Mouse (Mus musculus) intestine, postnatal 0 days (tissue): ENCODE data around the gene Ctnna3. TPM values are rescaled to one million over a fixed set of nuclear protein-coding genes. Genes with fewer than 3 reads are reported as not detected.

Experiments
- ATAC-seq: fragments of 200-750 bp; cut with Nextera tagmentation; 2 replicates; pipeline ENCODE4 v1.8.0; 2017; ENCODE audit warnings: mild to moderate bottlenecking, moderate TSS enrichment, moderate library complexity
- H3K27ac ChIP-seq: fragments of 300-500 bp; sonication (generic); 2 replicates; pipeline ENCODE4 v1.5.1; 2014; ENCODE audit warnings: mild to moderate bottlenecking, low read depth, low read length, moderate library complexity
- H3K27me3 ChIP-seq: fragments of 300-500 bp; sonication (generic); replicated peaks from 2 replicates; pipeline ENCODE4 v1.6.1; 2014; ENCODE audit warnings: low read length, mixed read lengths; ENCODE audit not compliant: control insufficient read depth, insufficient read depth
- H3K36me3 ChIP-seq: fragments of 300-500 bp; sonication (generic); 2 replicates; pipeline ENCODE4 v1.6.1; 2014; ENCODE audit warnings: mild to moderate bottlenecking, moderate library complexity; ENCODE audit not compliant: control insufficient read depth, insufficient read depth
- H3K4me1 ChIP-seq: fragments of 300-500 bp; sonication (generic); replicated peaks from 2 replicates; pipeline ENCODE4 v1.6.1; 2014; ENCODE audit warnings: antibody characterized with exemption, low read length, mixed read lengths; ENCODE audit not compliant: control insufficient read depth, insufficient read depth
- H3K4me2 ChIP-seq: fragments of 300-500 bp; sonication (generic); replicated peaks from 2 replicates; pipeline ENCODE4 v1.6.1; 2014; ENCODE audit warnings: low read depth, mild to moderate bottlenecking, moderate library complexity
- H3K4me3 ChIP-seq: fragments of 300-500 bp; sonication (generic); 2 replicates; pipeline ENCODE4 v1.5.1; 2014; ENCODE audit warnings: low read depth, low read length
- H3K9ac ChIP-seq: fragments of 300-500 bp; sonication (generic); 2 replicates; pipeline ENCODE4 v1.6.1; 2014; ENCODE audit warnings: mild to moderate bottlenecking, low read depth, low read length
- H3K9me3 ChIP-seq: fragments of 300-500 bp; sonication (generic); 2 replicates; pipeline ENCODE4 v1.6.1; 2016; ENCODE audit warnings: mixed run types; ENCODE audit not compliant: control insufficient read depth
- CTCF ChIP-seq: sonication (generic); IDR thresholded peaks from 2 replicates; pipeline ENCODE4 v1.5.1; 2016; ENCODE audit warnings: low read depth, mild to moderate bottlenecking, control low read depth, antibody characterized with exemption, moderate library complexity
- WGBS: fragments of 180-500 bp; shearing (Covaris S2); extraction: QIAGEN DNeasy Blood & Tissue Kit; methylation state at CpG from one replicate; pipeline ENCODE4 v1.1.7; 2014; 5-methylcytosine and 5-hydroxymethylcytosine counted together
- polyA plus RNA-seq: library from polyadenylated mRNA; unstranded; fragments of >200 nt; fragmentation: Nextera tagmentation; extraction: Ambion mirVana; gene quantifications from 2 replicates; pipeline ENCODE4 v1.2.1, GENCODE M21; 2015

The Ctnna3 gene
- polyA plus RNA-seq, 1 experiment from 2014 or later = 0.33 TPM

- Histone ChIP-seq H3K27ac (no peak overlapping the region), H3K27me3 (no peaks in the 10 kb centered on the region), H3K4me1 (no peaks in the 10 kb centered on the region), H3K4me3 (no peak overlapping the region), H3K36me3 (no peaks in the 10 kb centered on the region), H3K9me3 (no peaks in the 10 kb centered on the region), H3K4me2 (no peak overlapping the region; the same call in 1 of the 2 replicates), H3K9ac (no peak overlapping the region)
- no peak for TF ChIP-seq CTCF
- ATAC-seq = no peak
- WGBS = 68% methylated on average over 20 of the region's 20 CpGs
Observed at GRCm38 (mm10) chr10:63583798-63584374, 154.0 kb downstream of the Ctnna3 start.

- no peak overlapping the region for H3K9ac ChIP-seq
- no peak for TF ChIP-seq CTCF
- H3K27me3 ChIP-seq = no peaks in the 10 kb centered on the region
- no peaks in the 10 kb centered on the region for H3K36me3 ChIP-seq
- 88% methylated on average over 5 of the region's 5 CpGs for WGBS
- H3K4me1 ChIP-seq = no peaks in the 10 kb centered on the region
- no peak for ATAC-seq
- no peak overlapping the region for H3K27ac ChIP-seq
- H3K4me2 ChIP-seq = no peak overlapping the region
- H3K9me3 ChIP-seq = no peaks in the 10 kb centered on the region
- H3K4me3 ChIP-seq = no peak overlapping the region
Observed at GRCm38 (mm10) chr10:63599417-63599816, 169.5 kb downstream of the Ctnna3 start.

- H3K9me3 ChIP-seq = peaks cover 4% of the 10 kb centered on the region; the same call in 1 of the 2 replicates
- no peaks in the 10 kb centered on the region for H3K36me3 ChIP-seq
- H3K4me2 ChIP-seq = no peak overlapping the region
- no peaks in the 10 kb centered on the region for H3K4me1 ChIP-seq
- no peaks in the 10 kb centered on the region for H3K27me3 ChIP-seq
- 76% methylated on average over 2 of the region's 2 CpGs for WGBS
- no peak overlapping the region for H3K27ac ChIP-seq
- no peak for TF ChIP-seq CTCF
- no peak overlapping the region for H3K4me3 ChIP-seq
- H3K9ac ChIP-seq = no peak overlapping the region
- ATAC-seq = no peak
Observed at GRCm38 (mm10) chr10:63601206-63601605, 171.3 kb downstream of the Ctnna3 start.

- no peaks in the 10 kb centered on the region for H3K36me3 ChIP-seq
- 46% methylated on average over 1 of the region's 1 CpGs for WGBS
- no peaks in the 10 kb centered on the region for H3K4me1 ChIP-seq
- ATAC-seq = no peak
- TF ChIP-seq CTCF = no peak
- no peak overlapping the region for H3K27ac ChIP-seq
- no peaks in the 10 kb centered on the region for H3K9me3 ChIP-seq
- H3K4me2 ChIP-seq = no peak overlapping the region
- no peak overlapping the region for H3K4me3 ChIP-seq
- H3K27me3 ChIP-seq = no peaks in the 10 kb centered on the region
- no peak overlapping the region for H3K9ac ChIP-seq
Observed at GRCm38 (mm10) chr10:63628546-63628945, 198.6 kb downstream of the Ctnna3 start.

GRCm38 (mm10) chr10:63633915-63634314 lies 204.0 kb downstream of the Ctnna3 start:
- Histone ChIP-seq H3K9ac (no peak overlapping the region), H3K27me3 (no peaks in the 10 kb centered on the region), H3K9me3 (no peaks in the 10 kb centered on the region), H3K36me3 (no peaks in the 10 kb centered on the region), H3K4me1 (no peaks in the 10 kb centered on the region), H3K4me2 (no peak overlapping the region), H3K4me3 (no peak overlapping the region), H3K27ac (no peak overlapping the region)
- 100% methylated on average over 1 of the region's 1 CpGs for WGBS
- TF ChIP-seq CTCF = no peak
- no peak for ATAC-seq

GRCm38 (mm10) chr10:63637987-63638386 lies 208.1 kb downstream of the Ctnna3 start:
- Histone ChIP-seq H3K4me1 (no peaks in the 10 kb centered on the region), H3K4me3 (no peak overlapping the region), H3K27me3 (no peaks in the 10 kb centered on the region), H3K9ac (no peak overlapping the region), H3K27ac (no peak overlapping the region), H3K4me2 (no peak overlapping the region), H3K36me3 (no peaks in the 10 kb centered on the region), H3K9me3 (no peaks in the 10 kb centered on the region)
- WGBS = 75% methylated on average over 5 of the region's 5 CpGs
- no peak for TF ChIP-seq CTCF
- no peak for ATAC-seq

GRCm38 (mm10) chr10:63647300-63647699 lies 217.4 kb downstream of the Ctnna3 start:
- H3K36me3 ChIP-seq = no peaks in the 10 kb centered on the region
- no peaks in the 10 kb centered on the region for H3K9me3 ChIP-seq
- no peaks in the 10 kb centered on the region for H3K27me3 ChIP-seq
- H3K4me3 ChIP-seq = no peak overlapping the region
- no peak overlapping the region for H3K9ac ChIP-seq
- H3K4me2 ChIP-seq = no peak overlapping the region
- ATAC-seq = no peak
- H3K4me1 ChIP-seq = no peaks in the 10 kb centered on the region
- 62% methylated on average over 3 of the region's 3 CpGs for WGBS
- TF ChIP-seq CTCF = no peak
- H3K27ac ChIP-seq = no peak overlapping the region
